Mouse (Mus musculus): ENCODE data around the gene Gm37240. TPM values are rescaled to one million over a fixed set of nuclear protein-coding genes. Genes with fewer than 3 reads are reported as not detected.

The Gm37240 gene
- total and polyA plus RNA-seq, 2 experiments from 2014 or later = 0.43 to 1.9 TPM

- DNase-seq (ENCODE audit: low spot score) = peak; percentile 44
- Histone ChIP-seq H3K9ac (replicated peaks; ENCODE audit: low read length, poor library complexity, severe bottlenecking) (no peak overlapping the region), H3K4me2 (ENCODE audit: low read depth, low read length, poor library complexity, severe bottlenecking) (no peak overlapping the region), H3K9me3 (ENCODE audit: low read length) (no peaks in the 10 kb centered on the region), H3K27me3 (ENCODE audit: insufficient read depth, low read length) (no peaks in the 10 kb centered on the region), H3K4me3 (ENCODE audit: low read depth, low read length) (no peak overlapping the region), H3K4me1 (ENCODE audit: insufficient read depth, low read length) (no peaks in the 10 kb centered on the region), H3K36me3 (ENCODE audit: insufficient read depth, low read length) (no peaks in the 10 kb centered on the region), H3K27ac (ENCODE audit: low read depth, low read length) (no peak overlapping the region)
- peak; percentile 73 for TF ChIP-seq CTCF (IDR thresholded peaks at IDR 0.05)
- no peak for ATAC-seq (ENCODE audit: low FRiP score)
- 43% methylated on average over 7 of the region's 7 CpGs for WGBS
These were observed 179.9 kb downstream of the Gm37240 start for GRCm38 (mm10) chr3:85707421-85707820.

GRCm38 (mm10) chr3:85703141-85703882 is 184.0 kb downstream of the Gm37240 start:
- no peak overlapping the region for H3K9ac ChIP-seq (replicated peaks; ENCODE audit: low read length, poor library complexity, severe bottlenecking)
- no peak for ATAC-seq (ENCODE audit: low FRiP score)
- WGBS = 55% methylated on average over 6 of the region's 6 CpGs
- H3K9me3 ChIP-seq (ENCODE audit: low read length) = no peaks in the 10 kb centered on the region
- TF ChIP-seq CTCF (IDR thresholded peaks at IDR 0.05) = no peak
- H3K27me3 ChIP-seq (ENCODE audit: insufficient read depth, low read length) = no peaks in the 10 kb centered on the region
- H3K27ac ChIP-seq (ENCODE audit: low read depth, low read length) = no peak overlapping the region
- DNase-seq (ENCODE audit: low spot score) = peak; percentile 10
- no peak overlapping the region for H3K4me3 ChIP-seq (ENCODE audit: low read depth, low read length)
- H3K4me1 ChIP-seq (ENCODE audit: insufficient read depth, low read length) = no peaks in the 10 kb centered on the region
- H3K4me2 ChIP-seq (ENCODE audit: low read depth, low read length, poor library complexity, severe bottlenecking) = no peak overlapping the region
- H3K36me3 ChIP-seq (ENCODE audit: insufficient read depth, low read length) = no peaks in the 10 kb centered on the region

GRCm38 (mm10) chr3:85698496-85698895 is 188.8 kb downstream of the Gm37240 start:
- Histone ChIP-seq H3K4me2 (ENCODE audit: low read depth, low read length, poor library complexity, severe bottlenecking) (no peak overlapping the region), H3K27ac (ENCODE audit: low read depth, low read length) (no peak overlapping the region), H3K4me3 (ENCODE audit: low read depth, low read length) (no peak overlapping the region), H3K9ac (replicated peaks; ENCODE audit: low read length, poor library complexity, severe bottlenecking) (no peak overlapping the region), H3K27me3 (ENCODE audit: insufficient read depth, low read length) (no peaks in the 10 kb centered on the region), H3K36me3 (ENCODE audit: insufficient read depth, low read length) (no peaks in the 10 kb centered on the region), H3K9me3 (ENCODE audit: low read length) (no peaks in the 10 kb centered on the region), H3K4me1 (ENCODE audit: insufficient read depth, low read length) (no peaks in the 10 kb centered on the region)
- no peak for TF ChIP-seq CTCF (IDR thresholded peaks at IDR 0.05)
- ATAC-seq (ENCODE audit: low FRiP score) (no peak), DNase-seq (ENCODE audit: low spot score) (no peak)
- WGBS = 85% methylated on average over 4 of the region's 4 CpGs

- WGBS = 84% methylated on average over 3 of the region's 3 CpGs
- no peak for TF ChIP-seq CTCF (IDR thresholded peaks at IDR 0.05)
These were observed 192.3 kb downstream of the Gm37240 start for GRCm38 (mm10) chr3:85695056-85695455.

DNA sequence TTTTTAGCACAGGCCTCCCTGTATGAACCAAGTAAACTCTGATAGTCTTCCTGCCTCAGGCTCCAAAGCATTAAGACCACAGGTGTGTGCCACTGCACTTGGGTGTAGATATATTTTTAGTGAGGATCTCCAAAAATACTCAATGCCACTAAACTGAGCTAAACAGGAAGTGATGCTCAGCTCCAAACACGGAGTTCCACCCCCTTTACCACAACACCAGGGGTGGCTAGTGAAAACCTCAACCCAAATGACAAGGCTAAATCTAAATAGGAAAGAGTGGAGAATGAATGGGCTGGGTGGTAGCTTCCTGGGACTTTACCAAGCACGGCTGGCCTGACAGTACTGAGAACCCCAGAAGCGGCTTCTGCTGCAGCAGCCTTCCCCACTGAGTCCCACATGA is 194.3 kb downstream of the Gm37240 start:
- no peaks in the 10 kb centered on the region for H3K9me3 ChIP-seq (ENCODE audit: low read length)
- H3K4me3 ChIP-seq (ENCODE audit: low read depth, low read length) = no peak overlapping the region
- no peak overlapping the region for H3K27ac ChIP-seq (ENCODE audit: low read depth, low read length)
- no peak overlapping the region for H3K4me2 ChIP-seq (ENCODE audit: low read depth, low read length, poor library complexity, severe bottlenecking)
- 43% methylated on average over 3 of the region's 3 CpGs for WGBS
- TF ChIP-seq CTCF (IDR thresholded peaks at IDR 0.05) = no peak
- H3K27me3 ChIP-seq (ENCODE audit: insufficient read depth, low read length) = no peaks in the 10 kb centered on the region
- no peaks in the 10 kb centered on the region for H3K4me1 ChIP-seq (ENCODE audit: insufficient read depth, low read length)
- H3K36me3 ChIP-seq (ENCODE audit: insufficient read depth, low read length) = no peaks in the 10 kb centered on the region
- ATAC-seq (ENCODE audit: low FRiP score) (no peak), DNase-seq (ENCODE audit: low spot score) (no peak)
- H3K9ac ChIP-seq (replicated peaks; ENCODE audit: low read length, poor library complexity, severe bottlenecking) = no peak overlapping the region

More at GRCm38 (mm10) chr3:85695056-85695455, 192.3 kb downstream of the Gm37240 start:
- no peaks in the 10 kb centered on the region for H3K27me3 ChIP-seq (ENCODE audit: insufficient read depth, low read length)
- ATAC-seq (ENCODE audit: low FRiP score) (no peak), DNase-seq (ENCODE audit: low spot score) (no peak)
- H3K4me2 ChIP-seq (ENCODE audit: low read depth, low read length, poor library complexity, severe bottlenecking) = no peak overlapping the region
- no peak overlapping the region for H3K9ac ChIP-seq (replicated peaks; ENCODE audit: low read length, poor library complexity, severe bottlenecking)
- H3K9me3 ChIP-seq (ENCODE audit: low read length) = no peaks in the 10 kb centered on the region
- H3K27ac ChIP-seq (ENCODE audit: low read depth, low read length) = no peak overlapping the region
- H3K36me3 ChIP-seq (ENCODE audit: insufficient read depth, low read length) = no peaks in the 10 kb centered on the region
- H3K4me3 ChIP-seq (ENCODE audit: low read depth, low read length) = no peak overlapping the region
- no peaks in the 10 kb centered on the region for H3K4me1 ChIP-seq (ENCODE audit: insufficient read depth, low read length)

GRCm38 (mm10) chr3:85691134-85691533 is 196.2 kb downstream of the Gm37240 start:
- no peak for TF ChIP-seq CTCF (IDR thresholded peaks at IDR 0.05)
- Histone ChIP-seq H3K36me3 (ENCODE audit: insufficient read depth, low read length) (no peaks in the 10 kb centered on the region), H3K27me3 (ENCODE audit: insufficient read depth, low read length) (no peaks in the 10 kb centered on the region), H3K9ac (replicated peaks; ENCODE audit: low read length, poor library complexity, severe bottlenecking) (no peak overlapping the region), H3K4me1 (ENCODE audit: insufficient read depth, low read length) (no peaks in the 10 kb centered on the region), H3K9me3 (ENCODE audit: low read length) (no peaks in the 10 kb centered on the region), H3K4me2 (ENCODE audit: low read depth, low read length, poor library complexity, severe bottlenecking) (no peak overlapping the region), H3K27ac (ENCODE audit: low read depth, low read length) (no peak overlapping the region), H3K4me3 (ENCODE audit: low read depth, low read length) (no peak overlapping the region)
- DNase-seq (ENCODE audit: low spot score) (no peak), ATAC-seq (ENCODE audit: low FRiP score) (no peak)
- WGBS = 57% methylated on average over 4 of the region's 4 CpGs

Measured in midbrain, postnatal 0 days (tissue).